Mouse (Mus musculus): ENCODE results near the gene Olfr988. TPM values are rescaled to one million over a fixed set of nuclear protein-coding genes. Genes with fewer than 3 reads are reported as not detected.
"Not testable (repeated sequence)": the region's sequence is repeated elsewhere in the genome, so short reads cannot be mapped to it uniquely, and the experiment has no call there.

Gene Olfr988
- polyA plus RNA-seq (2016; fragmentation: Nextera tagmentation; extraction: Ambion mirVana) = not detected in 2 replicates

GRCm38 (mm10) chr2:85363127-85363526 is at the start of gene Olfr988:
Gene Olfr988 (minus strand): TSS chr2:85363227.
- H3K4me2 ChIP-seq (replicated peaks); H3K4me1 ChIP-seq; H3K4me3 ChIP-seq; H3K9ac ChIP-seq (replicated peaks); H3K27ac ChIP-seq (replicated peaks); H3K27me3 ChIP-seq; H3K9me3 ChIP-seq; ATAC-seq (ENCODE audit: low FRiP score, low read depth); H3K36me3 ChIP-seq: not testable (repeated sequence)

- H3K4me2 ChIP-seq (replicated peaks) = no peak within 1 kb of the TSS
- no peak within 1 kb of the TSS for H3K27ac ChIP-seq (replicated peaks)
- H3K4me1 ChIP-seq = no peaks in the 10 kb centered on the region
- H3K27me3 ChIP-seq = no peaks in the 10 kb centered on the region
- no peaks in the 10 kb centered on the region for H3K36me3 ChIP-seq
- no peaks in the 10 kb centered on the region for H3K9me3 ChIP-seq
- H3K4me3 ChIP-seq = no peak within 1 kb of the TSS
- H3K9ac ChIP-seq (replicated peaks) = no peak within 1 kb of the TSS
- ATAC-seq (ENCODE audit: low FRiP score, low read depth) = no peak
- WGBS = 65% methylated on average over 2 of the region's 2 CpGs
These were observed 46.3 kb upstream of the Olfr988 start, which contains the start of gene Olfr992 for GRCm38 (mm10) chr2:85409369-85409768. Gene Olfr992 (minus strand): TSS chr2:85409469.

- H3K9me3 ChIP-seq = no peaks in the 10 kb centered on the region
- no peak overlapping the region for H3K9ac ChIP-seq (replicated peaks)
- no peaks in the 10 kb centered on the region for H3K27me3 ChIP-seq
- 86% methylated on average over 7 of the region's 7 CpGs for WGBS
- no peaks in the 10 kb centered on the region for H3K4me1 ChIP-seq
- no peak overlapping the region for H3K27ac ChIP-seq (replicated peaks)
- H3K4me2 ChIP-seq (replicated peaks) = no peak overlapping the region
- ATAC-seq (ENCODE audit: low FRiP score, low read depth) = no peak
- H3K36me3 ChIP-seq = no peaks in the 10 kb centered on the region
- no peak overlapping the region for H3K4me3 ChIP-seq
These were observed 23.1 kb downstream of the Olfr988 start for GRCm38 (mm10) chr2:85339972-85340371.

- H3K4me1 ChIP-seq; H3K27me3 ChIP-seq; H3K4me3 ChIP-seq; H3K36me3 ChIP-seq; H3K27ac ChIP-seq (replicated peaks); H3K9me3 ChIP-seq; H3K9ac ChIP-seq (replicated peaks); ATAC-seq (ENCODE audit: low FRiP score, low read depth); H3K4me2 ChIP-seq (replicated peaks): not testable (repeated sequence)
These were observed 23.8 kb downstream of the Olfr988 start, which contains the start of gene Olfr987 for GRCm38 (mm10) chr2:85339215-85339614. Gene Olfr987 (minus strand): TSS chr2:85339315.

GRCm38 (mm10) chr2:85319106-85319505 is 43.9 kb downstream of the Olfr988 start:
- Histone ChIP-seq H3K27ac (replicated peaks) (no peak overlapping the region), H3K4me2 (replicated peaks) (no peak overlapping the region), H3K27me3 (no peaks in the 10 kb centered on the region), H3K4me1 (no peaks in the 10 kb centered on the region), H3K4me3 (no peak overlapping the region), H3K9me3 (no peaks in the 10 kb centered on the region), H3K9ac (replicated peaks) (no peak overlapping the region), H3K36me3 (no peaks in the 10 kb centered on the region)
- WGBS = 72% methylated on average over 1 of the region's 1 CpGs
- no peak for ATAC-seq (ENCODE audit: low FRiP score, low read depth)

Other genes with a start within 250 kb of the Olfr988 start
- gene Aplnr, start 227.0 kb downstream of the Olfr988 start, polyA plus RNA-seq (2016; fragmentation: Nextera tagmentation; extraction: Ambion mirVana) = 32.9 and 33.8 TPM in 2 replicates
- 2.1 and 2.9 TPM in 2 replicates for gene Lrrc55, start 166.0 kb downstream of the Olfr988 start, polyA plus RNA-seq (2016; fragmentation: Nextera tagmentation; extraction: Ambion mirVana)
- not detected in 2 replicates for gene Olfr987, start 23.9 kb downstream of the Olfr988 start, polyA plus RNA-seq (2016; fragmentation: Nextera tagmentation; extraction: Ambion mirVana)
- not detected in 2 replicates for gene Olfr992, start 46.2 kb upstream of the Olfr988 start, polyA plus RNA-seq (2016; fragmentation: Nextera tagmentation; extraction: Ambion mirVana)
- gene Olfr993, start 51.6 kb upstream of the Olfr988 start, polyA plus RNA-seq (2016; fragmentation: Nextera tagmentation; extraction: Ambion mirVana) = not detected in 2 replicates
- not detected in 2 replicates for gene Olfr994, start 73.2 kb upstream of the Olfr988 start, polyA plus RNA-seq (2016; fragmentation: Nextera tagmentation; extraction: Ambion mirVana)
- not detected in 2 replicates for gene Olfr995, start 80.4 kb upstream of the Olfr988 start, polyA plus RNA-seq (2016; fragmentation: Nextera tagmentation; extraction: Ambion mirVana)
- not detected in 2 replicates for gene 4833423E24Rik, start 155.8 kb upstream of the Olfr988 start, polyA plus RNA-seq (2016; fragmentation: Nextera tagmentation; extraction: Ambion mirVana)
- not detected in 2 replicates for gene Olfr996, start 216.0 kb upstream of the Olfr988 start, polyA plus RNA-seq (2016; fragmentation: Nextera tagmentation; extraction: Ambion mirVana)
- gene Olfr998, start 225.7 kb upstream of the Olfr988 start, polyA plus RNA-seq (2016; fragmentation: Nextera tagmentation; extraction: Ambion mirVana) = not detected in 2 replicates
- gene Olfr1000, start 248.7 kb upstream of the Olfr988 start, polyA plus RNA-seq (2016; fragmentation: Nextera tagmentation; extraction: Ambion mirVana) = not detected in 2 replicates